Mouse (Mus musculus): Measurements from ENCODE around the gene Tmem151b.

Tmem151b gene

GRCm38 (mm10) chr17:45584096-45584896, 34.8 kb upstream of the Tmem151b start:
- no peak for DNase-seq (ENCODE audit: low read depth, low spot score)

DNA sequence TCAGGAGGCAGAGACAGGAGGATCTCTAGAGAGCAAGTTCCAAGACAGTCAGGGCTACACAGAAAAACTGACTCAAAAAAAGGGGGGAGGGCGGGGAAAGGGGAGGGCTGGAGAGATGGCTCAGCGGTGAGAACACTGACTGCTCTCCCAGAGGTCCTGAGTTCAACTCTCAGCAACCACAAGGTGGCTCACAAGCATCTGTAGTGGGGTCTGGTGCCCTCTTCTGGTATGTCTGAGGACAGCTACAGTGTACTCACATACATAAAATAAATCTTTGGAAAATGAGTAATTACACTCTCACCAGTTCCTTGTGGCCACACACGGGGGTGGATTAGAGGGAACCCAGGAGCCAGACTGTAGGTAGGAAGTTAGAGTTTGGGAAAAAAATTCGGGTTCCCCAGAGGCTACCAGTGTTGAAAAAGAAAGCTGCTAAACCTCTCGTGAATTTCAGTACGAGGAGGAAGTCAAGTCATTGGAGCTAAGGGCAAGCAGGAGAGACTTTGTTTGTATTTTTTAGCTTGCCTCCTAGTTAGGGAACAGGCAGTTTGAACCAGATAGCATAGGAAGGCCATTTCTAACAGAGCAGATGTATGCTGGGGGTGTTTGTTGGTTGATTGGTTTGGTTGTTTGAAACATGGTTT, 33.4 kb upstream of the Tmem151b start:
- peak; percentile 71 for DNase-seq (ENCODE audit: low read depth, low spot score)

GRCm38 (mm10) chr17:45582188-45582587, 32.7 kb upstream of the Tmem151b start:
- no peak for DNase-seq (ENCODE audit: low read depth, low spot score)

GRCm38 (mm10) chr17:45581567-45581983, 32.1 kb upstream of the Tmem151b start:
- DNase-seq (ENCODE audit: low read depth, low spot score): peak; percentile 86

DNA sequence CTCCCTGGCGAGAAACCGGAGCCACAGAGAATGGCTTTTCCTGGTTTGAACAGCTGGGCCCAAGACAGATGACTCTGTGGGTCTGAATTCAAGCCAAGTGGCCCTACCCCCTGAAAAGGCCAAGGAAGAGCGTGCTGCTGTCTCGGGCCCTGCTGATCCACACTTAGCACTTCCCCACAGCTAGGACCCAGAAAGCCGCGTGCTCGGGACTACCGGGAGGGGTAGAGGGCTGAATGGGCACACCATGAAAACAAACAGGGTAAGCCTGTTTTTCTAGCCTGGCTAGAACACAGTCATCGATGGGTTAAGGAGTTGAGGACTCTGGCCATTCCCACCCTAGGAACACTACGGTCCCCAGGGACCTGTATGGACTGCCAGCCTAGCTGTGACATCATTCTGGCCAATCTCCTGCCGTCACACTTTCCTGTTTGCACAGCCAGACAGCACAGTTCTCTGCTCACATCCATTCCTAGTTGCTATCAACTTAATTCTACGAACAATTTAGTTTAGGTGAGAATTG, 31.5 kb upstream of the Tmem151b start:
- no peak for DNase-seq (ENCODE audit: low read depth, low spot score)

DNA sequence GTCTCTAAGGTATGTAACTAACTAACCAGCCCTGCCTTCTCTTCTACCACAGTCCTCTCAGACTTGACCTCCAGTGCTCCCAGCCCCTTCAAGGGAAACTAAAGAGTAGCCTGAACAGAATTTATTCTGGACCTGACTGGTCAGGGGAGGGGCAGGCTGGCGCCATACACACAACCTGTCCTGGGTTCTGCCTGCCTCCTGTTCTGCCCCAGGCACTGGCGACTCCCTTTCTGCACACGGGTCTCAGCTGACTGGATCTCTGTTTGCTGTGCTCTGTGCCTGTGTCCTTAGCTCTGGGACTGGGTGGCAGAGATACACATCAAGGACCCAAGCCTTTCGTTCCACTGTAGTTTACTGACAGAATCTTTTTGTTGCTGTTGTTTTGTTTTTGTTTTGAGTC, 30.1 kb upstream of the Tmem151b start:
- no peak for DNase-seq (ENCODE audit: low read depth, low spot score)

GRCm38 (mm10) chr17:45578843-45579242, 29.4 kb upstream of the Tmem151b start:
- DNase-seq (ENCODE audit: low read depth, low spot score): peak; percentile 49

- no peak for DNase-seq (ENCODE audit: low read depth, low spot score)
Observed at GRCm38 (mm10) chr17:45578242-45578641, 28.8 kb upstream of the Tmem151b start.

GRCm38 (mm10) chr17:45575123-45575897, 25.8 kb upstream of the Tmem151b start:
- no peak for DNase-seq (ENCODE audit: low read depth, low spot score)

GRCm38 (mm10) chr17:45574129-45574761, 24.8 kb upstream of the Tmem151b start:
- peak; percentile 88 for DNase-seq (ENCODE audit: low read depth, low spot score)

- DNase-seq (ENCODE audit: low read depth, low spot score): peak; percentile 98
Observed at GRCm38 (mm10) chr17:45573780-45574123, 24.3 kb upstream of the Tmem151b start.

GRCm38 (mm10) chr17:45573087-45573779, 23.8 kb upstream of the Tmem151b start, which contains the start of gene Hsp90ab1:
Gene Hsp90ab1, minus strand, starts transcription at chr17:45573271.
- DNase-seq (ENCODE audit: low read depth, low spot score): peak; percentile 99

DNA sequence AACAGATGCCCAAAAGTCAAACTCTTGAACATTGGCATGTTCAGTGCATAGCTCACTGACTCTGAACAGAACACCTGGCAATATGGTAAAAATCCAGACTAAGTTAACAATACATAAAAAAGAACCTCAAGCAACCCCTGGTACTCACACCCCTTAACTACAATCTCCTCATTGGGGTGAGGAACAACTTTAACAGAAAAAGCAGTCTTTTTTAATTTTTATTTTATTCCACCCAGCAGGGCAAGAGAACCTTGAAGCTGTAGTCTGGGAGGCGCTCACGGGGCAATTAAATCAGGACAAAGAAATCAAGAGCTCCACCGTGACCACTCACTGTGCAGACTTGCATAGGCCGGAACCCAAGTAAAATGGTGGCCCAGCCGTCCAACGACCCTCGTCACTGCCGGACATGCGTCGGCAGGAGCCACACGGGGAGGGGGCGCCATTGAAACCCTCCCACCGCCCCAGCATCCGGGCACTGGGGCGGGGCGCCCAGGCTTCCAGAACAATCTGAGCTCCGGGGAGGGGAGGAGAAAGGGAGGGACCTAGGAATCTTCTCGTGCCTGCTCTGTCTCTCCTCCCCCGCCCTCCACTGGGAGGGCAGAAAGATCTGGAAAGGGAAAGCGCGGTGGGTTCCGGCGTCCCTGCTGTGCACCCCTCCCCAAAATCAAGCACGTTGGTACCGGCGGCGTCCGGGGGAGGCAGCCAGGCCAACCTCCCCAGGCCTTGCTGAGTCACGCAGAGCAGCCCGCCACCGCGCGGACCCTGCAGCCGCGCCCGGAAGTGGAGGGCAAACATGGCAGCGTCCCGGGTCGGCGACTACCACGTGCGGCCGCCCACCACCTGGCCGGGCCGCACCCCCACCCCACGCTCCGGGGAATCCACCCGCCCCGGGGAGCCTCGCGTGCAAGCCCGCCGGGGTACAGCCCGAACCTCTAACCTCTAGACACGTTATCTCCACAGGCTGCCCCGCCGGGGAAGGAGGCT, 22.9 kb upstream of the Tmem151b start:
- peak; percentile 91 for DNase-seq (ENCODE audit: low read depth, low spot score)

- peak; percentile 55 for DNase-seq (ENCODE audit: low read depth, low spot score)
Observed at GRCm38 (mm10) chr17:45569999-45570398, 20.5 kb upstream of the Tmem151b start.

DNA sequence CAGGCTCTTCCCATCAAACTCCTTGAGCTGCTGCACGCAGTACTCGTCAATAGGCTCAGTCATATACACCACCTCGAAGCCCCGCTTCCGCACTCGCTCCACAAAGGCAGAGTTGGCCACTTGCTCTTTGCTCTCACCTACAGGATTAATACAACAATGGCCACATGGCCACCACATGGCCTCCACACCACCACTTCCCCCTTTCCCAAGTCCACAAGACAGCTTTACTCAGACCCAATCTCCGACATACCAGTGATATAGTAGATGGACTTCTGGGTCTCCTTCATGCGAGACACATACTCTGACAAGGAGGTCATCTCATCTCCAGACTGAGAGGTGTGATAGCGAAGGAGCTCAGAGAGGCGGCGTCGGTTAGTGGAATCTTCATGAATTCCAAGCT, 19.5 kb upstream of the Tmem151b start:
- DNase-seq (ENCODE audit: low read depth, low spot score): peak; percentile 24

DNA sequence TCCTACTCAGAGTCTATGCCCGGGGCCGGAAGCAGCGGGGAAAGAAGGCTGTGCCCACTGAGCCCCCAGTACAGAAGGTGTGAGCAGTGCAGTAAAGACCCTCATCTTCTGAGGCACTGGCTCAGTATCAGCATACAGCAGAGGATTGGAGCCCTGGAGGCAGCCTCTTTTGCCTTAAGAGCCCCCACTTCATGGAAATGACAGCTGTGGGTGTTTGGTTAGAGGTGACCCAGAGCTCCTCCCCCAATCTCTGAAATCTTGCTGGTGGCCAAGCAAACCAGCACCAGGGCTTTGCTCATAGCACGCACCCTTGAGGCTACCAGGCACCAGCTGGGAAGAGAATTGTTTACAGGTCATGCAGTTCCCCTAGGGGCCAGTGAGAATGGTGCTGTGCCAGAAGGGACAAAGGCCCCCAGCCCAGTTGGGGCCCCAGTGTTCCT, 17.7 kb upstream of the Tmem151b start:
- peak; percentile 52 for DNase-seq (ENCODE audit: low read depth, low spot score)

GRCm38 (mm10) chr17:45566360-45567161, 17.1 kb upstream of the Tmem151b start:
- DNase-seq (ENCODE audit: low read depth, low spot score): peak; percentile 51

DNA sequence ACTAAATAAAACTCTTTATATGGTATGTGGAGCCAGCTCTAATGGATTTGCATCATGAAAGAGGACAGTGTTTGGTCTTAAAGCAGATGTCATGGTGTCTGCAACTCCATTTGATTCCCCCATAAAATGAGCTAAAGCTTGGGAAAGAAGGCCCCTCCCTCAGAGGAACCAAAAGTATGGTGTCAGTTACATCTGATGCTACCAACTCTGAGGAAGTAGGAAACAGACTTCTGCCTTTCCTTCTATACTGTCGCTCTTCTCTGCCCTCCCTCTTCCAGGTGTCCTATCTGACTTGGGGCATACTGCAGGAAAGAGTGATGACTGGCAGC, 16.5 kb upstream of the Tmem151b start:
- DNase-seq (ENCODE audit: low read depth, low spot score): no peak

- no peak for DNase-seq (ENCODE audit: low read depth, low spot score)
Observed at GRCm38 (mm10) chr17:45565103-45565502, 15.6 kb upstream of the Tmem151b start.
